Mouse (Mus musculus) thymus, adult 2 months (tissue): Measurements from ENCODE around the gene Klf5.

ENCODE experiments used
- CTCF ChIP-seq: fragments of 200-500 bp; IDR thresholded peaks from 2 replicates; pipeline ENCODE4 v1.5.1; 2012; ENCODE audit warnings: mild to moderate bottlenecking, control low read depth, low read length, moderate library complexity, borderline replicate concordance; ENCODE audit not compliant: control insufficient read depth, poor library complexity, insufficient read depth; ENCODE audit errors: extremely low read depth
- POLR2A ChIP-seq: fragments of 200-500 bp; IDR thresholded peaks from 2 replicates; pipeline ENCODE4 v1.6.1; 2012; ENCODE audit warnings: mild to moderate bottlenecking, low read length, control low read depth, moderate library complexity; ENCODE audit not compliant: control insufficient read depth, poor library complexity, insufficient read depth; ENCODE audit errors: extremely low read depth

DNA sequence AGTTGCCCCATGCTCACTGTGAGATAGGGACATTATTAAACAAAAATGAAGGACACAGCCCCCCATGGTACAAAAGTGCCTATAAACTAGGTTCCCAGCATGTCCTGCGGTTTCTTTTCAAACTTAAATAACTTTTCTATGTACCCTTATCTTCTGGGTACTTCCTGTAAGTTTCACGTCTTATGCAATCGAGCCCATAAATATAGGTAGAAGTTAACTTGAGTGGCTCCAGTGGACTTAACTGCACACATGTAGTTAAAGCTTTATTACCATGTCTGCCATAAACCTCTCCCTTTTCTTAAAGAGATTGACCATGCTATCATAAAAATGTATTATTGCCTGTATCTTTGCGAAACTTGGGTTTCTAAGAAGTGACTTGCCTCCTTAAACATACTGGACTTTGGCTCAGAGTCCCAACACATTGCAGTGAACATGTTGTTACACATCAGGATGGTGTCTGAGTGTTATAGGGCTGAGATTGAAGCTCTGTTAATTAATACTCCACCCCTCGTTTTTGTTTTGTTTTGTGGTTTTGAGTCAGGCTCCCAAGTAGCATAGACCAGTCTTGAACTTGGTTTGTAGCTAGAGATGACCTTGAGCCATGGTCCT lies 17.6 kb upstream of the Klf5 start:
- TF ChIP-seq POLR2A (no peak), CTCF (no peak)
